Mouse (Mus musculus) forebrain, embryonic 13.5 days (tissue): ENCODE measurements at regions not wholly inside any gene's neighbourhood (a gene's known extent, or its start where the extent isn't known, plus 50 kb on each side); places are given as distances from the start of the nearest gene placed in this dataset.

Source experiments
- ATAC-seq: fragments of 200-750 bp; cut with Nextera tagmentation; 2 replicates; pipeline ENCODE4 v1.8.0; 2017
- H3K27ac ChIP-seq: fragments of 300-500 bp; sonication (generic); 2 replicates; pipeline ENCODE4 v1.5.1; 2015; ENCODE audit warnings: inconsistent platforms, mild to moderate bottlenecking, moderate library complexity
- H3K27me3 ChIP-seq: fragments of 300-500 bp; sonication (generic); 2 replicates; pipeline ENCODE4 v1.6.1; 2015; ENCODE audit warnings: mild to moderate bottlenecking, inconsistent platforms
- H3K36me3 ChIP-seq: fragments of 300-500 bp; sonication (generic); 2 replicates; pipeline ENCODE4 v1.6.1; 2015; ENCODE audit warnings: mild to moderate bottlenecking, inconsistent platforms; ENCODE audit not compliant: poor library complexity, severe bottlenecking
- H3K4me1 ChIP-seq: fragments of 300-500 bp; sonication (generic); 2 replicates; pipeline ENCODE4 v1.6.1; 2015; ENCODE audit warnings: inconsistent platforms
- H3K4me2 ChIP-seq: fragments of 300-500 bp; sonication (generic); 2 replicates; pipeline ENCODE4 v1.6.1; 2015; ENCODE audit warnings: inconsistent platforms, mild to moderate bottlenecking, moderate library complexity
- H3K4me3 ChIP-seq: fragments of 300-500 bp; sonication (generic); 2 replicates; pipeline ENCODE4 v1.5.1; 2015; ENCODE audit warnings: mild to moderate bottlenecking, inconsistent platforms
- H3K9ac ChIP-seq: fragments of 300-500 bp; sonication (generic); 2 replicates; pipeline ENCODE4 v1.6.1; 2015; ENCODE audit warnings: mild to moderate bottlenecking, inconsistent platforms
- H3K9me3 ChIP-seq: fragments of 300-500 bp; sonication (generic); replicated peaks from 2 replicates; pipeline ENCODE4 v1.6.1; 2016; ENCODE audit warnings: inconsistent platforms
- WGBS: fragments of 180-500 bp; shearing (Covaris S2); methylation state at CpG from one replicate; pipeline ENCODE4 v1.1.7; 2015; 5-methylcytosine and 5-hydroxymethylcytosine counted together

DNA sequence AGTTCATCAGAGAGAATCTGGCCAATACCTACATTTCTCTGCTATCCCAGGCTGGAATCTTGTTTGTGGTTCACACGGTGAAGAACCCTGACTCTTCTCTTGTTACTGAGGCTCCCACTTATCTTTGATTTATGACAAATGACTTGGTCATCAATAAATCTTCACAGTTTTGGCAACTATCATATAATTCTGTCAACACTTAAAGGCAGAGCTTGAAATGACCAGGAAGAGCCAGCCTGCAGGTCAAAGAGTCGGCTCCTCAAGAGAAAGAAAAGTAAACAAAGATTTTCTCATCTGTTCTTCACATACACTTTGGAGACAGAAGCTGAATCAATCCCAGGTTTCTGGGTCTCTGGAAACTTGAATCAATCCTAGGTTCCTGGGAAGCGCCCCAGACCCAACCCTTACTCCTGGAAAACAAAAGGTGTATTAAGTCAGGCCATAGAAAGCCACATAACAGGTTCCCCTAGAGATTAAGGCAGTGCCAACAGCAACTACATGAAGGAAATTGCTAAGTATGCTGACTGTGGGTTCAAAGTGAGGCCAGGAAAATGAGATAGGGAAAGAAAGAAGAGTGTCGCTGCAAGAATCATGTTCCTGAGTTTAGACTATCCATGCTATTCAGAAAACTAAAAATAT, 56.7 kb upstream of the Mad2l1 start:
- no peak overlapping the region for H3K27ac ChIP-seq
- H3K27me3 ChIP-seq = no peaks in the 10 kb centered on the region
- H3K4me2 ChIP-seq = no peak overlapping the region
- no peak overlapping the region for H3K4me3 ChIP-seq
- no peaks in the 10 kb centered on the region for H3K36me3 ChIP-seq
- no peak for ATAC-seq
- WGBS = 84% methylated on average over 4 of the region's 4 CpGs
- H3K4me1 ChIP-seq = no peaks in the 10 kb centered on the region
- no peak overlapping the region for H3K9ac ChIP-seq
- H3K9me3 ChIP-seq = no peaks in the 10 kb centered on the region

DNA sequence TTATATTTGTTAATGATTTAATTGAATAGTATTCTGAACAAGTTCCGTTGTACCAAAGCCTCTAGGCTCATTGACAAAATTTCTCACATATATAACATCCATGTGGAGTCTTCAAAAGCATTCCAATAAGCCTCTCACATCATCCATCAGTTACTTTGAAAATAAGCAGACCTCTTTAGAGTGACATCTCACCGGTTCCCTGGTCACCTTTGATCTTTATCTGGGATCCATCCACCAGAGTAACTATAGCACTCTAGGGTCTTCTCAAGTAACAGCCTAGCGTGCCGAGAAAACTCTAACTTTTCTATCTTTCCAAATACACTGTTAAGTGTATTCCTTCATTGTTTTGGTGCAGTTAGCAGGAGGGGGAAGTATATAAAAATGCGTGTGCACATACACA, 55.6 kb upstream of the Mad2l1 start:
- no peak for ATAC-seq
- Histone ChIP-seq H3K4me1 (no peaks in the 10 kb centered on the region), H3K36me3 (no peaks in the 10 kb centered on the region), H3K9me3 (no peaks in the 10 kb centered on the region), H3K27me3 (no peaks in the 10 kb centered on the region), H3K4me3 (no peak overlapping the region), H3K9ac (no peak overlapping the region), H3K4me2 (no peak overlapping the region), H3K27ac (no peak overlapping the region)
- WGBS = 91% methylated on average over 5 of the region's 5 CpGs

DNA sequence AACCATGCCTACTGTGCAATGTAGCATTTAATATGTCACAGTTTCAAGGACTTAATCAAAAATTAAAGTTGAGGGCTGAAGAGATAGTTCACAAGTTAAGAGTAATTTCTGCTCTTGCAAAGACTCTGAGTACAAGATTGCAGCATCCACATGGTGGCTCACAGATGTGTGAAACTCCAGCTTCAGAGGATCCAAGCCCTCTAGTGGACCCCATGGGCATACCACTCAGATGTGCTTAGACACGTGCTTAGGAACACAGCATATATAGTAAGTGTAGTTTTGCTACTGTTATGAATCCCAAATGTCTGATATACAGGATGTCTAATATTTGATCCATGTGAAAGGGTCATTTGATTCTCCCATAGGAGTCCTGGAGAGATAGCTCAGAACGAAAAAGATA, 55.0 kb upstream of the Mad2l1 start:
- Histone ChIP-seq H3K27me3 (no peaks in the 10 kb centered on the region), H3K27ac (no peak overlapping the region), H3K9me3 (no peaks in the 10 kb centered on the region), H3K4me1 (no peaks in the 10 kb centered on the region), H3K4me2 (no peak overlapping the region), H3K4me3 (no peak overlapping the region), H3K9ac (no peak overlapping the region), H3K36me3 (no peaks in the 10 kb centered on the region)
- ATAC-seq = no peak
- WGBS = 56% methylated on average over 2 of the region's 2 CpGs

DNA sequence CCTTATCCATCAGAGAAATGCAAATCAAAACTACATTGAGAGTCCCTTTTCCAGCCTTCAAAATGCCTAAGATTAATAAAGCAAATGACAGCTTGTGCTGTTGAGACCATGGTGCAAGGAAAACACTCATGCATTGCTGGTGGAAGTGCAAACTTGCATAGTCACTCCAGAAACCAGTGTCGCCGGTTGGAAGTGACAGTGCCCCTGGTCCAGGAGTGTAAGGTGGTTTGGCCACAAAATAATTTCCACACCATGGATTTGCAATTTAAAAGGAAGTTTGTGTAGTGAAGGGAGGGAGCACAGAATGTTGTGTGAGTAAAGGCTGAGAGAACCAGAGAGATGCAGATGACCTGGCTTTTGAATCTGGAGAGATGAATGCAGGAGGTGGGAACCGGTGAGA, 52.4 kb upstream of the Mad2l1 start:
- Histone ChIP-seq H3K27ac (no peak overlapping the region), H3K4me1 (no peaks in the 10 kb centered on the region), H3K9ac (no peak overlapping the region), H3K27me3 (no peaks in the 10 kb centered on the region), H3K4me2 (no peak overlapping the region), H3K4me3 (no peak overlapping the region), H3K36me3 (no peaks in the 10 kb centered on the region), H3K9me3 (no peaks in the 10 kb centered on the region)
- WGBS = 92% methylated on average over 3 of the region's 3 CpGs
- no peak for ATAC-seq
